Mouse (Mus musculus) natural killer cell, adult 2 months (primary cell): Measurements from ENCODE around the gene Cbl.

Source experiments
- DNase-seq, 2 experiments: peaks; one replicate each; pipeline ENCODE4 v3.0.0; 2022; ENCODE audit warnings: low spot score in 2 of 2

Cbl gene

DNA sequence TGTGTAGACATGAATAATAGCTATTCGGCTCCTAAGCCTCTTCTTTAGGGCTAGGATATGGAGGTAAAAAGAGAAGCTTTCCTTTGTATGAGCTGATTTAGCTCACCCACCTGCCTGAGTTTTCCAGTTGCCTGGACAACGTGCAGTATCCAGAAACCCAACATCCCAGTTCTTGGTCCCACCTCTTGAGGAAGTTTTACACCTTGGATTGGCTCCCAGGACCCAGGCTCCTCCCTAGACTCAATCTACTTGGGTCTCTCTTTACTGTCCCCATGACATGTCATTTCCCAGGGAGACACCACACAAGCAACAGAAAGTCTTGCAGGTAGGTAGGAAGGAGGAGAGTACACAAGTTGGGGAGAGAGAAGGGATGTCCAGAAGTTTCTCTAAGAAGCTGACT is 6.5 kb upstream of the Cbl start, which contains the start of gene Ccdc153:
Gene Ccdc153, plus strand, starts transcription at position 278 of the 400 bp plus-strand sequence.
- DNase-seq = no peak

DNA sequence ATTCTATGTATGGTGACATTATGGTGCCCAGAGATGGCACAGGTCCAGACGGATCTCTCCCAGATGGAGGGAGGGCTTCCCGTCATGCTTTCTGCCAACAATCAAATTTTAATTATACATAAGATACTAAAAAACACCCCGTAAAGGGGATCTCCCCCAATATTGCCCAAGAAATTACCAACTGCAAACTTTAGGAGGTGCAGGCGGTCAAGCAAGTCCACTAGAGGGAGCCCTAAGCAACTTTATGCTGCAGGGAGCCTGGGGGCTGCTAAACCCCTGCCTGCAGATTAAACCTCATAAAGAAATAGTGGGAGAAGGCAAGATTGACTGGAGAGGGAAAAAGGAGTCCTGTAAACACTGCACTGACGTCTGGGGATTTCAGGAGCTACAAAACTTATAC is 5.6 kb upstream of the Cbl start:
- peak; percentile 54 to 66 for DNase-seq

DNA sequence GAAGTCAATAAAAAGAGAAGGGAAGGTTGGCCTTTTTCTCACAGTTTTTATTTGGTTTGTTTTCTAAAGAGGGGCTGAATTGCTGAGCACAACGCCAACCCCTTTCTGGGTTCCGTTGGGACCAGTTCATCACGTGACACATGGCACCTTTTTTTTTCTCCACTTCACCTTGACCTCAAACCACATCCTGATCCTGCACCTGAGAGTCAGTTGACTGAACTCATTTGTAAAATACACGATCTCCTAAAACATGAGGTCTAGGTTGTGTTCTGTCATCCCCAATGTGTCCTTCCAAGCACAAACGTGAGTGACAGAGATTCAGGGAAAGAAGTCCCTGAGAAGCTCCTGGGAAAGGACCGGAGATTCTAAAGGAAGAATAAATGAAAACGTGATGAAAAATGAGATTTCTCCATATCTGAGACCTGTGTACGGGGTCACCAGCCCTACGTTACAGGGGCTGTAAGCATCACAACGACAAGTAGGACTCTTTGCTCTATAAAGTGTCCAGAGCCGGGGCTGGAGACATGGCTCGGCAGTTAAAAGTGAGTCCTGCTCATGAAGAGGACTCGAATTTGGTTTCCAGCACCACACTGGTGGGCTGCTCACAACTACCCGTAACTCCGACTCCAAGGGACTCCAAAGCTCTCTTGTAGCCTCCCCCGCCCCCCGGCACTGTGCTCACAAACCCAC is 4.8 kb upstream of the Cbl start:
- DNase-seq = peak; percentile 47 to 56

DNA sequence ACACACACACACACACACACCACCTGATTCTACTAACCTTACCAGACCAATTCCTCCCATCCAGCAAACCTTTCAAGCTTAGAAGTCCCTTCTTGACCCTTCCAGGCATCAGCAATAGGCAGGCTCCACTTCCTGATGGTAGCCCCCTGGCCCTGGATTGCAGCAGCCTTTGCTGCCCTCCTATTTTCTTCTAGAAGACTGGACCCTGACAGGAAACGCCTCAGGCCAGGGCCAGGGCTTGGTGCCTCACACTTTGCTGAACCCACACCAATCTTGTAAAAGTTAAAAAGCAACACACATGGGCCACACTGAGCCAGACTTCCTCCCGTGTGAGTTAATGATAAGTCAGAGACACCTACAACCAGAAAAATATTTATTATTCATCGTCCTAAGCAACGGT is 3.3 kb upstream of the Cbl start:
- DNase-seq = peak; percentile 43 to 66

DNA sequence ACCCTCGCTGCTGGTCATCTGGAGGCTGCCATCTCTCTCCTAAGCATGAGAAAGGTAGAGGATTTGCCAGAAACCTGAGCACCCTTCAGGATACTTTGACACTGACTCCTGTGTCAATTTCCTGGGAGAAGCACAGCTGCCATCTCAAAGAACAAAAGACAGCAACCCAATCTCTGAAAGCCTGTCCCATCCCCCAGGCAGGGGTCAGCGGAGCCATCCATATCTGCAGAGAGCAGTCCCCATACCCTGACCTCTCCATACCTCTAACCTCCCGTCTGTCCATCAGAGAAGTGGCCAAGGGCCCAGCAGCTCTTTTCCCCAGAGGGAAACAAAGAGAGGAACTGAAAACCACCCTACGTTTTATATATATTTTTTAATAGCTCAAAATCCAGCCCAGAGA is 2.8 kb upstream of the Cbl start:
- no peak for DNase-seq

DNA sequence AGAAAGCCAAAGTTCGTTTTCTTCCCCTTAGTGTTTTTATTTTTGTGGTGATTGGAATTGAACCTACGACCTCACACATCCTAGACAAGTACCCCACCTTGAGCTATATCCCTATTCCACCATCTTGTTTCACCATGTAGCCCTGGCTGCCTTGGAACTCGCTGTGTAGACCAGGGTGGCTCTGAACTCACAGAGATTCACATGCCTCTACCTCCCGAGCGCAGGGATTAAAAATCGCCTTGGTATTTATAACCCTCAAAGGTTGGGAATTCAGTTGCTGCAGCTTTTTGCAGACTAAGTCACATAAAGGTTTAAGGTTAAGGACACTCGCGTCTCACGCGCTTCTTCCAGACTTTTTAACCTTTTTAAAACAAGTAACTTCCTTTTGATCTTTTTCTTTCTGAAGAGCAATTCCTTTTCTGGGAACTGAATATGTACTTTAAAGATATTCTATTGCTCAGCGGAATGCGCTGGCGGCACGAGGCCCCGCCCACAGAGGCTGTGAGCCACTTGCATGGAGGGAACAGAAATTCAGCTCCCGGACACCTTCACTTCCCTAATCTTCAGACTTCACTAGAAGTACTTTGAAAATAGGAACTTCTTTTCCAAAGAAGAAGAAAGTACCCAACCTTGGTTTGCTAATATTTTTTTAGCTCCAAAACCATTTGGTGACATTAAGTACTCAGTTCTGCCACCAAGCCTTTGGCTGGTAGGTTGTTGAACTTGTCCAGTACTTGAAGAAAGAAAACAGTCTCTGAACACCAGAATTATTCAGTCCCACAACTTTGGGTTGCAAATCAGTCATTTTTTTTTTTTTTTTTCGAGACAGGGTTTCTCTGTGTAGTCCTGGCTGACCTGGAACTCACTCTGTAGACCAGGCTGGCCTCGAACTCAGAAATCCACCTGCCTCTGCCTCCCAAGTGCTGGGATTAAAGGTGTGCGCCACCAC is 904 bp upstream of the Cbl start:
- DNase-seq = peak; percentile 30 to 41

DNA sequence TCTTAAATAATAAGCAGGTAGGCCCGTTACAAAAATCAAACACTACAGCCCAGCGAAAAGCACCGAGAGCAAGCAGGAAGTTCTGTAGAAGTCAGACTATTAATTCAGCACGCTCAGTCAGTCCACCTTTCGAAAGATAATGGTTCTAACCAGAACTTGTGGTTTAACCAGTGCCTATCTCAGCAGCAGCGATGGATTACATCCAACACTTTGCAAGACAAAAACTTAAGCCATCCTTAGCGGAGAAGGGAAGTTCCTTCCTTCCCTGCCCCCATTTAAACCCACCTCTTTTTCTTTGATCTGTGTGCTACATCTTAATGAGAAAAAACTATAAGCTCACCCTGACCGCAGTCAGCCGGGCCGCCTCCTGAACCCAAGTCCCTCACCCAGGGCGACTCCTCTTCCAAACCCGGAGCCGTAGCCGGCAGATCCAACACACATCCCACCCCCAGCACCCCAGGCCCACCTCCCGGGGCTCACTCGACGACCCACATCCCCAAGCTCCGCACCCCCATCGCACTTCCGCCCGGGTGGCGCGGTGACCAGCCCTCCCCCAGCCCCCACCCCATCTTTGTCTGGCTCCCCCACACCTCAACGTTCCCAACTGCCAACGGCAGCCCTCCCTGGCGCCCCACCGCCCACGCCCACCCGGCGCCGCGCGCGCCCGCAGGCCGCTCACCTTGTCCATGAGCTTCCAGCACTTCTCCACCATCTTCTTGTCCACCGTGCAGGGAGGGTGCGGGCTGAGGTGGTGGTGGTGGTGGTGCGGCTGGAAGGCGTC is 638 bp downstream of the Cbl start:
- peak; percentile 26 to 40 for DNase-seq

DNA sequence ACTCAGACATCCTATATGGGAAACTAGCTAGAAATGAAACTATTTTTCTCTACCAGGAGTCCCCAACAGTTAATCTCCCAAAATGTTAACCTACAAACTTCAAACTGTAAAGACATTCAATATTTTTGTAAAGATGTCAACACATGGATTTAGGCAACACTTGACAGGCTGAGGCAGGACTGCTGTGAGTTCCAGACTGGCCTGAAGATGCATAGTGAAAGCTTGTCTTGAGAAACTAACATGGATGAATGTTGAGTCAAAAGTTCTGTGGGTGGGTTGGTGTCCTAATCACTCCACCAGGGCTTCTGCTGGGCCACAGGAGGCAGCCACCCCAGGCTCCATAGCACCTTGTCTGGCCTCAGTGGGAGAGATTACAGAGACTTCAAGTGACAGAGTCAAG is 2.2 kb downstream of the Cbl start:
- no peak for DNase-seq

DNA sequence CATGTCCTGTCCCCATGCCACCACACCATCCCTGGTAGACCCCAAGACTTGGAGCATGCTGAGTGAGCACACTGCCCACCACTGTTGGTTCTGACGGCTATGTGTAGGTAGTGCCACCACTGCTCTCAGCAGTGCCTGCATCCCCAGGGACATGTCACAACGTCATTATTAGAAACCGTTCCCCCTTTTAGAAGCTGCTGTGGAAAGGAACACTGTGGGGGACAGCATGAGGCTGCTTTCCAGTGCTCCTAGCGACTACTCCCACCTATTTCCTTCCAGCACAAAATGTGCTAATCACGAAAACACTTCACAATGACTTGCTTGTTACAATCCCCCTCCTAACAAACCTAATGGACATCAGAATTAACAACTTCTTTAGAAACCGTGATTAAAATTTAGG is 7.9 kb downstream of the Cbl start:
- no peak for DNase-seq

DNA sequence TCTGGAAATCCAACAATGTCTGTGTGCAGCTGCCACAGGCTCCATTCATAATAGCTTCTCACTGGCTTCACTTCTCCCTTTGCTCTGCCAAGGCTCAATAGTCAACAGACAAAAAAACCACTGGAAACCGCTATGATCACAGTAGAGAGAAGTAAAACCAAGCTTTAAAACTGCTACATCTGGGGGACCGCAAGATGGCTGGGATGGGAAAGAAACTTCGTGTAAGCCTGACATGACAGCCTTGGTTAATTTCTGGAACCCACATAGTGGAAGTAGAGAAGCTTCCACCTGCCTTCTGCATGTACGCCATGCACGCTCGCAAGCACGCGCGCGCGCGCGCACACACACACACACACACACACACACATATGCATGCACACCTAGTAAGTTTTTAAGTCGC is 20.3 kb downstream of the Cbl start:
- peak in 1 of 2 experiments; percentile 26 for DNase-seq

DNA sequence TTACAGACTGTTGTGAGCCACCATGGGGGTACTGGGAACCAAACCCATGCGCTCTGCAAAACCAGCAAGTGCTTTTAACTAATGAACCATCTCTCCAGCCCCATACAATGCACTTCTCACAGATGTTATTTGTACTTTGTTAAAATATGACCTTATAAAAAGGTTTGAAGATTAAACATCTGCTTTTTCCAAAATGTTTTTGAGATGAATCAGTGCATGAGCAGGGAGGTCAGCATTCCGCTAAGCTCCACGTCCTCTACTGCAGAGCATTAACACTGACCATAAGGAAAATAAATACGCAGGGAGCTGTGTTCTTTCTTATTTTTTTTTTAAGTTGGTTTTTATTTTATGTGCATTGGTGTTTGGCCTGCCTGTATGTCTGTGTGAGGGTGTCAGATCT is 21.4 kb downstream of the Cbl start:
- DNase-seq = no peak

DNA sequence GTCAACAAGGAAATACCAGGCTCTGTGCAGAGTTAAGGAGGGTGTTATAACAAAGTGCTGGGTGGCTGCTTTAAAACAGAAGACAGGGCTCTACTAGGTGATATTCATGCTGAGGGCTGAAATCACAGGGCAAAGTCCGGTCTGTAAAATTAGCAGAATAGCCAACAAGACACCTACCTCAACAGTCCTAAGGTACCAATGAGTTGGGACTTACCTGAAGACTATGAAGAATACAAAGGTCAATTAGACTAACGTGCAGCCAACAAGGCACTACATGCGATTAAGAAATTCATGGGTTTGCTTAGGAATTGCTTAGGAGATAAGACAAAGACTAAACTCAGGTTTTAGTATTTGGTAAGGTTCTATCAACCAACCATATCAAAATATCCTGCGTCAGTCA is 24.4 kb downstream of the Cbl start:
- DNase-seq = no peak

DNA sequence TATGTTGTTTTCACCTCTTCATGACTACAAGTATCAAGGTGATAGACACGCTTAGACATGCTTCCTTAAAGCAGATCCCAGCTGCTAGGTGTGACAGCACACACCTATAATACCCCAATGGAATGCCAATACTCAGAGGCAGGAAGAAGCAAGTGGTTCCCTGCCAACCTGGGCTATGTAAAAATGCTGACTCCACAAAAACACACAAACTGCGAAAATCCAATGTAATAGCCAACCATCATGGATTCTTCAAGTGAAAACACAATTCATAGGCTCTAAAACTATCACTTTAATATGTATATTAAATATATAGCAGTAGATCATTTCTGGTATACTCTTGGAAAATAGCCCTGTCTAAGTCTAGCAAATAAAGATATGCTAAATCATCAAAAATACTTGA is 26.0 kb downstream of the Cbl start:
- no peak for DNase-seq

DNA sequence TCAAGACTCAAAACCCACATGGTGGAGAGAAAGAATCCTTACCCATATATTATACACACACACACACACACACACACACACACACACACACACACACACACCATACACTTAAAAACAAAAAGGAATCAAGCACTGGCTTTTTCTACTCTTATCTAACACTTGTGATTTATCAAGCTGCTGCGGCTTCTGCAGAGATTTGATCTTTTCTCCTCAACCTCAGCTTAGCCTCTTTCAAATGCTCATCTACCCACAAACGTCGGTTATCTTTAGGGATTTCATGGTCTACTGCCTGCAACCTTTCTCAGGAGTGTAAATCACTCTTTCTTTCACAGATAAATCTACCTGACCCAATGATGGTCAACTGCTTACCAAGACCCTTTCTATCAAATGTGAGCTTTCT is 33.4 kb downstream of the Cbl start:
- DNase-seq = no peak

DNA sequence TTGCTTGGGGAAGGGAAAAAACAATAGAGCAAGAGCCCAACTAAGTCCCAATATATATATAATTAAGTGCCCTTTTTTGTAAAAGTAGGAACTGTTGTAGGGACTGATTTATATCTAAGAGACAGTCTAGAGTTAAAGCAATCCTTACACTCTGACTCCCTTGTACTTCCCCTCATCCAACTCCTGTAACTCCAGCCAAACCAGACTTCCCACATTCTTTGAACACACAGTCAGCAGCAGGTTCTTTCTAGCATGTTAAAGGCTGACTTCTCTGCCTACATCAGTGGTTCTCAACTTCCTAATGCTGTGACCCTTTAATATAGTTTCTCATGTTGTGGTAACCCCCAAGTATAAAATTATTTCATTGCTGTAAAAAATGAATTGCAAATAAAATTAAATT is 34.3 kb downstream of the Cbl start:
- no peak for DNase-seq

DNA sequence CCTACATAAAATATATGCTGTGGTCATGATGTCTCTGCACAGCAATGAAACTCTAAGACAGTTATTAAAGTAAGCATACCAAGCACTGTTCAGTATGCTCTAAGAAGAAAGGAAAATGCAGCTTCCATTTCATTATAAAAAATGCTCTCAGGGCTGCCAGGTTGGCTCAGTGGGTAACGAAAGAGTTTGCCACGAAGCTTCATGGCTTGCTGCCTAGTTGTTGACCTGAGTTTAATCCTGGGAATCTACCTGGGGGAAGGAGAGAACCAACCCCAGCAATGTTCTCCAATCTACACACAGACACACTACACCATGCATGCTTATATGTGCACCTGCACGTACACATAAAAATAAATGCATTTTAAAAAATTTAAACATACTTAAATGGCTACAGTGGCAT is 34.7 kb downstream of the Cbl start:
- DNase-seq = no peak

DNA sequence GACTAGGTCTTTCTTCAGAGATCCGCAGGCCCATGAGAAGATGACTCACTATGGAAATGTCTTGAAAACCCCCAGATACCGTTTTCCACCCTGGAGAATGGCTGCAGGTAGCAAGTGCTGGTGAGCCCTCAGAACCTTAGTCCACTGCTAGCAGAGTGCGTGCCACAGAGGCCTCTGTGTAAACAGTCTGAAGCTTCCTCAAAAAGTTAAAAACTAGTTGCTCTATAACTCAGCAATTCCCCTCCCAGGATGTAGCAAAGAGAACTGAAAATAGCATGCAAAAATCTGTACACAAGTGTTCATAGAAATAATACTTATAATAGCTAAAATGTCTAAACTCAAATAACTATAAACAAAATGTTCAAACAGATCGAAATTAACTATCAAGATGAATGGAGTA is 37.5 kb downstream of the Cbl start:
- peak in 1 of 2 experiments; percentile 16 for DNase-seq

DNA sequence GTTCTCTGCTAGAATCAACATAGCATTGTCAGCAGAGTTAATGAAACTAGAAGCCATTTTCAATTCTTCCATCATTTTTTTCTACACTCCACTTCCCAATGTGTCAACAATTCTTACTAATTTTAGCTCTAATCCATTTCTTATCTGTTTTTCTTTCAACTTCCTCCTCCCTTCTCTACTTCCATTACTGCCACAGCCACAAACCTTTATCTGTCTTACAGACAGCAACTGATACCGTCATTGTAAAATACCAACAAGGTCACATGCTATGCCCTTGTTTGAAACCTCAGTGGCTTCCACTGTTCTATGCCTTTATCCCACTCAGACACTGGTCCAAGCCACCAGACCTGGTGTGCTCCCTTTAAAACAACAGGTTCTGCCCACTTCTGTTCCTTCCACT is 39.8 kb downstream of the Cbl start:
- no peak for DNase-seq

DNA sequence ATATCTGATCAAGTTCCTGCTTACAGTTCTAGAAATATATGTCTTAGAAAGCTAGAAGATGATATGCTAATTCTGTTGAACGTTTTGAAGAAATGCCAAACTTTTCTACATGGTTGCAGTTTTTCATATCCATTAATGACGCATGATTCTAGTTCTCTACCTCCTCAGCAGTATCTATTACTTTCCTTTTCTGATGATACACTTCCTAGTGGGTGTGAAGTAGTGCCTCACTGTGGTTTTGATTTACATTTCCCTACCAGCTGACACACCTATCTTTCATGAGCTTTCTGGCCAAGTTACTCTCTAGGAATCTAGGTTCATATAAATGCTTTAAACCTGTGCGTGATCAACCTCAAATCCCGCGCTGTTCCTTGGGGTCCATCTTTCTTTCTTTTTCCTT is 41.1 kb downstream of the Cbl start:
- DNase-seq = no peak

DNA sequence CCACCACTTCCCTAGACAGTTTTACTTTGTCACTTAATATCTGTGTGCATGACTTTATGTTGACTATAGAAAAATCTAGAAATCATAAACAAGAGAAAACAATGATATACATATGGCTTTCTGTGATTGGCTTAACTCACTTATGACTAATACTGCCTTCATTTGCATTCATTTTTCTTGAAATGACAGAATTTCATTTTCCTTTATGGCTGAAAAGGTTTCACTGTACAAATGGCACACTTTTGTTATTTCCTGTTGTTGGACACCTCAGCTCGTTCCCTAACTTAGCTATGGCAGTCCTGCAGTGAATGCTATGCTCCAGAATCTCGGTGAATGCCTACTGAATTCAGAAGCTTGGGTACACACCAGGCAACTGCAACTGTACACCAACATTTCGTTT is 41.5 kb downstream of the Cbl start:
- DNase-seq = no peak

DNA sequence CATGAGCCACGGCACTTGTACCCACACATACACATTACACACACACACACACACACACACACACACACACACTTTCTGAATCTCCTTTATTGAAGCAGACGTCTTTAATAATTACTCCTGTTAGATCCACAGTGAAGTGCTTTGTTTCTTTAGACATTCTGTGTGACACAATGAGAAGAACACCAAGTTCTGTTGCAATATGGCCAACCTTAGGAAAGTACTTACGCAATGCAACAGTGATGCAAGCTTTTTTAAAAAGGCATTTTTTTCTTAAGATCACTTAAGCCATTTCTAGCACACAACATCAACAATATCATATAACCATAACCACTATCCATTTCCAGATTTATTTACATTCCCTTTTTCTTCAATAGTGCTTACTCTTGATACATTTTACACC is 42.7 kb downstream of the Cbl start:
- no peak for DNase-seq

DNA sequence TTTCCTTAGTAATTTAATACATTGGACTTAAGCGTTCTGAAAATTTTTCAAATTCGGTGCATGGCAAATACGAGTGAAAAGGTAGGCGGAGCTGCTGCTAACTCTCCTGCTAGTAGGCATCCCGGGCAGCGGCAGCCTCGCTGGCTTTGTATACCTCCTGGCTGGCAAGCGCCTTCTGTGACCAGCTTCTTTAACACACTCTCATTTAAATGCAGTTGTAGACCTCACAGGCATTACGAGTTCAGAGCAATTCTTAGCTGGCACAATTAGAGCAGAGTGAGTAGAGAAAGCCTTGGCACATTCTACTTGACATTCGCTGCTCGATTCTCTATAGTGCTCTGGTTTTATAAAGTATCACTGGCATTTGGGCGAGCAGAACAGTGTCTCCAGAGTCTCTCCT is 45.6 kb downstream of the Cbl start:
- no peak for DNase-seq
